Mouse (Mus musculus): ENCODE results near the gene P2ry14. TPM values are rescaled to one million over a fixed set of nuclear protein-coding genes. Genes with fewer than 3 reads are reported as not detected.
"Not testable (repeated sequence)": the region's sequence is repeated elsewhere in the genome, so short reads cannot be mapped to it uniquely, and the experiment has no call there.

The P2ry14 gene
- total RNA-seq, 2 experiments from 2014 or later = 1.8 to 3.5 TPM

DNA sequence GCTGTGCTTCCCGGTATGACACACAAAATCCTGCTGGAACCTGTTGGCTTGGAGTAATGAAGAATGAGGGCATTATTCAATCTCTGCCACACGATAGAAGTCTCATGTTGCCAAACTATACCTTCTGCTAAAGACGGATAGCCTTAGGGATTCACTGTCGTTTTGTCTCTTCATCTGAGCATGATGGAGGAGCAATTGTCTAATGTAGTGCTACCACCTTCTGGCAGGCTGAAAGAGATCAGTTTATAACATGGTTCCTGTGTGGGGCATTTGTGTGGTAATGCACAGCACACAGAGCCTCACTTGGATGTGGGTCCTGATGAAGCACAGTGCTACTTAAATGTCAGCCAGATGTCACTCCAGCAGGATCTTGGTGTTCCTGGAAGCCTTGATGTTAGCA is 15.8 kb upstream of the P2ry14 start:
- DNase-seq (ENCODE audit: low spot score in 2 of 2) = no peak
- peak; percentile 52 for TF ChIP-seq CTCF (conservative IDR thresholded peaks at IDR 0.05)
- Histone ChIP-seq H3K4me3 (no peak overlapping the region), H3K27ac (no peak overlapping the region)

DNA sequence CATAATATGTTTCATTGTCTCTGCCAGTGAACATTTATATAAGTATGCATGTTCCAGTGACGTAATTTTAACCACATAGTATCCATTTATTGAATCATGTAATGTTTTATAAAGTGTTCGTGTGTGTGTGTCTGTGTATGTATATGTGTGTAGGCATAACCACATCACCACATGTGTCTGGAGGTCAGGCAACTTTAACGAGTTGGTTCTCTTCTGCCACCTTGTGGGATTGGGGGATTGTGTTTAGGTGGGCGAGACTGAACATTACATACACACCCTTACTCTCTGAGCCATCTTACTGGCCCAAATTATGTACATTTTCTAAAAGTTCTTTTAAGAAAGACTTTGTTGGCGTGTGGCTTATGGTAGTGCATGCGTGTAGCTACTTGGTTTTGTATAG is 15.1 kb upstream of the P2ry14 start:
- DNase-seq (ENCODE audit: low spot score in 2 of 2) = no peak
- peak; percentile 25 for TF ChIP-seq CTCF (conservative IDR thresholded peaks at IDR 0.05)

DNA sequence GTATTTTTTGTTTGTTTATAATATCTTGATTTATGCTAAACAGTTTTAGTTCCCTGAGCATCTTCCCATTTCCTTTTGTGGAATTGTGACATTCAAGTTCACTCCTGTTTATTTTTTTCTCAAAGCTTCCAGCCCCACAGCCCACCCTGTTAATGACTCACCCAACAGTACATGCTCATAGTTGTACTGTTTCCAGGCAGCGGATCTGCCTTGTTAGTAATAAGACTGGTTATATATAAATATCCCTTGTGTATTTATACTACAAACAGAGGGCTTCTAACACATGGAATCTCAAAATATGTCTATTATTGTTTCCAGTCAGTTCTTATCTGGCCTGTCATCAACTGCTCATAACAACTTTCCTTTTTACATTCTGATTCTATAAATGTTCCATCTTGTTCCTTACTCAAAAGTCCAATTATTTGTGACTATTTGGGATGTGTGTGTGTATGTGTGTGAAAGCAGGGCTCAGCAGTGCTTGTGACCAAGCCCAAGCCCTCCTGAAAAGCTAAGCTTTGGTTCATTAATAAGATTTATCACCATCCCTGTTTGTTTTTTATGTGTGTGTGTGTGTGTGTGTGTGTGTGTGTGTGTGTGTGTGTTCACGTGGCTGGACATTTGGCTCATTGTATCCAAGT is 14.1 kb upstream of the P2ry14 start:
- Histone ChIP-seq H3K4me3 (no peak overlapping the region), H3K27ac (no peak overlapping the region)
- no peak for TF ChIP-seq CTCF (conservative IDR thresholded peaks at IDR 0.05)
- peak in 1 of 2 experiments; percentile 31 for DNase-seq (ENCODE audit: low spot score in 2 of 2)

More for the DNA sequence above, 15.1 kb upstream of the P2ry14 start:
- Histone ChIP-seq H3K27ac (no peak overlapping the region), H3K4me3 (no peak overlapping the region)

DNA sequence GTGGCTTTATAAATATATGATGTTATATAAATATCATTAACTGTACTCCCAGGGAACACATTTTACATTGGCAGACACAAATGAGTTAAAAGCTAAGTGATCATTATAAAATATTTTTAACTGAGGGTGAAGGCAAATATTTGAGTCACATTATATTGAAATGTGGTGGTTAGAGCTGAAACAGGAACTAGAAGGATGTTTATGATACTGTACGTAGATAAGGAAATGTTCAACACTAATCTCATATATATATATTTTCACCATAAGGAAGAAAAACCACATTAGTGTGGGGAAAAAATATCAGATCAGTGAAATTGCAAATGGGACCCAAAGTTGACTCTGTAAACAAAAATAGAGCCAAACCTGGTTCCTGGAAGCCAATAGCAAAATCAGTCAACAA is 7.0 kb upstream of the P2ry14 start:
- no peak overlapping the region for H3K27ac ChIP-seq
- DNase-seq (ENCODE audit: low spot score in 2 of 2) = no peak
- H3K4me3 ChIP-seq = no peak overlapping the region
- TF ChIP-seq CTCF (conservative IDR thresholded peaks at IDR 0.05) = no peak

DNA sequence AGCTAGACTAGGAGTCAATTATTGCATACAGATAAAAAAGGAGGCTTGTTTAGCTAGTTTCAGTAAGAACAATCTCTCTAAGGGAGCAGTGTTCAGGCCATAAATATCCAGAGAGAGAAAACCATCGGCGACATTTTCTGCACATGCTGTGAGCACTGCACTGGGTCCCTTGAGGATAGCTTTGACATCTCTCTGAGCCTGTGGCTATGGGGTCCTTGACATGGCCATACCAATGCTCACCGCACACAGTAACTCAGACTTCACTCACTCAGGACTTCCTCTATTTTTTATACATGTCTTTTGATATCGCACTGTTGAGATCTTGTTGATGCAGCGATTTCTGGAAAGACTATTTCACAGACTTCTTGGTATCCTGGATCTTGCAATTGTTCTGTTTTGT is 3.6 kb upstream of the P2ry14 start:
- H3K4me3 ChIP-seq = no peak overlapping the region
- no peak overlapping the region for H3K27ac ChIP-seq
- no peak for TF ChIP-seq CTCF (conservative IDR thresholded peaks at IDR 0.05)
- DNase-seq (ENCODE audit: low spot score in 2 of 2) = no peak

DNA sequence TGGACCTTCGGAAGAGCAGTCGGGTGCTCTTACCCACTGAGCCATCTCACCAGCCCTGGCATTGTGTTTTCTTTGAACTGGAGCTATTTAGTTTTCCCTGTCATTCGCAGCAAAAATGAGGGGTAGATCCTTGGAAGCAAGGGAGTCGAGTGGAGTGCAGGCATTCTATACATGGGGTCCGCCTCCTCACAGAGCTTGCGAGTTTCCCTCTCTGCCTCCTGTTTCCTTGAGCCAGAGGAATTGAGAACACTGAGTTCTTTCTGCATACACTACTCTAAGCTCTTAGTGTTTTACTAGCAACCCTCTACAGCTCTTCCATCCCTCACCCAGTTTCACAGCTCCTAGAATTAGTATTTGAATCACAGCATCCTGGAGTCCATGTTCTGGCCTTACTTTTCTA is 2.0 kb upstream of the P2ry14 start:
- Histone ChIP-seq H3K4me3 (no peak overlapping the region), H3K27ac (no peak overlapping the region)
- no peak for TF ChIP-seq CTCF (conservative IDR thresholded peaks at IDR 0.05)
- no peak for DNase-seq (ENCODE audit: low spot score in 2 of 2)

DNA sequence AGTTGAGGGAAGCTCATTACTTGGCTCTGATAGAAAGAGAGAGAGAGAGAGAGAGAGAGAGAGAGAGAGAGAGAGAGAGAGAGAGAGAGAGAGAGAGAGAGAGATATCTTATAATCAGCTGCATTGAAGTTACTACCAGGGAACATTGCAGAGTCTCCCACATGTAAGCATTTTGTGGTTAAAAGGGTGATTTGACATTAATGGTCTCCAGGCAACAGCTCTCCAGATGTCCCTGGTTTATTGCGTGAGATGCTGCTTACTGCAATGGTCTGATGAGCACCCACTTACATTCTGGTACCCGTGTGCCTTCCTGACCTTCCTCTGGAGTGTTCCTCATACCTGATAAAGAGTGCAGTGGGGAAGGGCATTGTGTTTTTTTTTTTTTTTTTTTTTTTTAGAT is 1.5 kb upstream of the P2ry14 start:
- Histone ChIP-seq H3K27ac (no peak overlapping the region), H3K4me3 (no peak overlapping the region)
- no peak for TF ChIP-seq CTCF (conservative IDR thresholded peaks at IDR 0.05)
- DNase-seq (ENCODE audit: low spot score in 2 of 2) = no peak

DNA sequence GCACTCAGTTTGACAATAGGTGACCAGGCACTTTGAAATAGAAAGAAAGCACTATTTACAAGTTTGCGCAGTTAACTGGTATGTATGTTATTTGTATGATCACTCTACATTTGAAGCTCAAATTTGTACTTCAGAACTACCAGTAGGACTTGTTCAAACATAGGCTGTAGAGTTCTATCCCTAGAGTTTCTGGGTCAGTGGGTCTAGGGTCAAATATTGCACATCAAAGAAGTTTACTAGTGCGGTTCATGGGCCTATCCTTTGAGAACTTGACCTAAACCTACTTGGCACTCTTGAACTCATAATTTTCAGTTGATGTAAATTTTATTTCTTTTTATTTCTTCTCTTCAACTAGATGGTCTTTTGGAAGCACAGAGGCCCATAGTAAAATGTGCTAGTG is 2.8 kb downstream of the P2ry14 start:
- Histone ChIP-seq H3K4me3 (no peak overlapping the region), H3K27ac (no peak overlapping the region)
- no peak for DNase-seq (ENCODE audit: low spot score in 2 of 2)
- TF ChIP-seq CTCF (conservative IDR thresholded peaks at IDR 0.05) = no peak

DNA sequence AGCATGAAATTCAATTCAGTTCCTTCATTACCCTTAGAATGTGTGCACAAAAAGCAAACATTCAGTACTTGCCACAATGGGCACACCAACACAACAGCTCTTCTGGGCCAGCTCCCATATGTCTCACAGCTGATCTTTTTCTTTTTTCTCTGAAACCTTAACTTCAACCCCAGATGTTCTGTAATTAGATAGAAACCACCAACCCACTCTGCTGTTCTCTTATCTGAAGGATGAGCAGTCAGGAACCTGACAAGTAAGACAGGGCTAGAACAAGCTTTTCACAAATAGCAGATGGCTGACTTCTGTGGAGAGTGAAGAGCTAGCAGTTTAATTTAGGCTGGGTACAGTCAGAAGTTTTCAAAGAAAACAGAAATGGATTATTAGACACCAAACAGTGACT is 3.8 kb downstream of the P2ry14 start:
- peak in 1 of 2 experiments; percentile 39 for DNase-seq (ENCODE audit: low spot score in 2 of 2)
- no peak for TF ChIP-seq CTCF (conservative IDR thresholded peaks at IDR 0.05)
- peak overlapping the region; percentile 63 for H3K27ac ChIP-seq
- H3K4me3 ChIP-seq = no peak overlapping the region

DNA sequence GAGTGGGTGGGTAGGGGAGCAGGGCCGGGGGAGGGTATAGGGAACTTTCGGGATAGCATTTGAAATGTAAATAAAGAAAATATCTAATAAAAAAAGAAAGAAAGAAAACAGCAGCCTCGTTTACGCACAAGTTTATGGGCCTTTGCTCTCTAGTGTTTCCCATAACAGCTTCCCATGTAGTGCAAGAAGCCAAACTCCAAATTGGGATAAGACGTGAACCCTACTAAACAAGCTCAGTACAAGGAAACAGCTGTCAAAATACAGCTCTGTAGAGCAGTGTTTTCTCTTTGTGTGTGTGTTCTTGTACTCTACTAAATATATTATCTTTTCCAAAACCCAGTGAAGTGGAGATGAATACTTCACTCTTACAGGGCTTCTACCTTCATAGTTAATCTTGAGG is 8.2 kb downstream of the P2ry14 start:
- no peak for TF ChIP-seq CTCF (conservative IDR thresholded peaks at IDR 0.05)
- Histone ChIP-seq H3K4me3 (no peak overlapping the region), H3K27ac (no peak overlapping the region)
- DNase-seq (ENCODE audit: low spot score in 2 of 2) = no peak

DNA sequence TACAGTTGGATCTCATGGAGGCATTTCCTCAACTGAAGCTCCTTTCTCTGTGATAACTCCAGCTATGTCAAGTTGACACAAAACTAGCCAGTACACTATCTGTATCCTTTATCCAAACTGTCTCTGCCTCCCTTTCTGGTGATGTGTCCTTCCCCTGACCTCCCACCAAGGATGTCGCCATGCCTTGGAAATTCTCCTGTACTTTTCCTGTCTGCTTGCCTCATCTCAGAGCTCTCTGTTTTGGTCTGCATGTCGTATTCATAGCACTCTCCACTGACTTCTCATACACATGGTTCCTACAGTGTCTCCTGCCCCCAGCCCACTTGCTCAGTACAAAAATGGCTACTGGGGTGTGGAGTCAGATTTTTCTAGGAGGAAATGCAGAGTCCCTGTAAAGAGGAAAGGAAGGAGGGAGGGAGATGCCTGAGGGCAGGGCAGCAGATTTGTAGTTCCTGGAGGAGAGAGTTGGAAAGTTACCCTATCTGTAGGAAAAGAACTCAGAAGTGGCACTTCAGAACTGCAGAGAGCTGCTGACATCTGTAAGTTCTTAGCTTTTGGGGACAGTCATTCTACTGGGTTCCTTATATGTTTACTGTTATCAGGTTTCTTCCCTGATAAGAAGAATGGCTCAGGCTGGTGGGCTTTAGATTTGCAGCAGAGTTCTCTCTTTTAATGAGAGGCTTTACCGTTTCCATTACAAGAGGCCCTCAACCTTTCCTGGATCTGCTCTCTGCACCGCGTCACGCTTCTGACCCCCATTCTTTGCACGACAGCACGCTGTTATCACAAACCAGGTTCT is 11.7 kb downstream of the P2ry14 start:
- no peak overlapping the region for H3K4me3 ChIP-seq
- DNase-seq (ENCODE audit: low spot score in 2 of 2) = no peak
- no peak for TF ChIP-seq CTCF (conservative IDR thresholded peaks at IDR 0.05)
- 0 out of 2 replicates have a peak overlapping the region, but pooled peaks have one; percentile 46 for H3K27ac ChIP-seq

DNA sequence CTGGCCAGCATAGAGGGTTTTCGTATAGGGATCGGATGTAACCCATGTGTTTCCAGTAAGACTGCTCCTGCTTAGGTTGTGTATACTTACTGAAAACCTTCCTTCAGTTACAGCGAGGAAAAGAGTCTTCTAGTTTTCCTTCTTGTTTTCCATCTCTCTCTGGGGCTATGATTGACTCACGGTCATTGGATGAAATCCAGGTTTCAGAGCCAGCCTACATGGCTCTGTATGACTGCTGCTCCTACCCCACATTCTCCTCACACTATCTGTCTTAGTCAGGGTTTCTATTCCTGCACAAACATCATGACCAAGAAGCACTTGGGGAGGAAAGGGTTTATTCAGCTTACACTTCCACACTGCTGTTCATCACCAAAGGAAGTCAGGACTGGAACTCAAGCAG is 12.5 kb downstream of the P2ry14 start:
- 0 out of 2 replicates have a peak overlapping the region, but pooled peaks have one; percentile 46 for H3K27ac ChIP-seq
- not testable (repeated sequence) for DNase-seq (ENCODE audit: low spot score in 2 of 2); H3K4me3 ChIP-seq

DNA sequence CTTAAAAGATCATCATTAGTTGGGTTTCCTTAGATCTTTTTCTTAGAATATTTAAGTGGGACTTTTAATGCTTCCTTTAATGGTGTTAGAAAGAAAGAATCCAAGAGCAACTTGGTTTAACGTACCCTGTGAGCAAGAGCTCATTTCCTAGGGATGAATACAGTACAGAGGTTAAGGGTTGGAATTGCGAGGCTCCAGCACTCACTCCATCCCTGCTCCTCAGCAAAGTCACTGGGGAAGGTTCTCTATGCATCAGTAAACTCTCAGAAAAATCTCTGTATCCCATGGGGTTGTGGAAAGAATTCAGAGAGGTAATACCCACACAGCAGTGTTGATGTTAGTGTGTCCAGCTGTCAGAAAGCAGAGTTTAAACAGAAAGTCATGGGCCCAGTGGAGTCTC is 13.3 kb downstream of the P2ry14 start:
- no peak for TF ChIP-seq CTCF (conservative IDR thresholded peaks at IDR 0.05)
- DNase-seq (ENCODE audit: low spot score in 2 of 2) = no peak
- H3K27ac ChIP-seq = no peak overlapping the region
- no peak overlapping the region for H3K4me3 ChIP-seq

DNA sequence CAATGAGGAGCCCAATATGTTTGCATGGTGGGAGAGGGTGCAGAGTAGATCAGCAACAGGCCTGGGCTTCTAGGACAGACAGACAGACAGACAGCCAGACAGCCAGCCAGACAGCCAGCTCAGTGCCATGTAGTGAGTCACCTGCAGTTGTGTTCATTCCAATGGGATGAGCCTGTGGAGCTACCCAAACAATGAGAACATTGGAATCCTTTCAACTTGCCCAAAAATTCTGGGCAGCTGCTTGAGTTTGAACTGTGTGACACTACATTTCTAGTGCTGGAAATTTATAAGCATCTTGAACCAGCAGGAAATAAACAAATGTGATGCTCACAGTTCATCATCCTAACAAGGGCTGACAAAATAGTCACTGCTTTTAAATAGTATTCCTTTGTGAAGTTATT is 13.8 kb downstream of the P2ry14 start:
- no peak for TF ChIP-seq CTCF (conservative IDR thresholded peaks at IDR 0.05)
- DNase-seq (ENCODE audit: low spot score in 2 of 2) = no peak
- H3K27ac ChIP-seq = no peak overlapping the region
- H3K4me3 ChIP-seq = no peak overlapping the region
